Mouse (Mus musculus) spleen, adult 2 months (tissue): ENCODE measurements around the gene Bcar3. TPM values are rescaled to one million over a fixed set of nuclear protein-coding genes. Genes with fewer than 3 reads are reported as not detected.
"Not testable (repeated sequence)": the region's sequence is repeated elsewhere in the genome, so short reads cannot be mapped to it uniquely, and the experiment has no call there.

ENCODE experiments used
- DNase-seq, 2 experiments: peaks; one replicate each; pipeline versions ENCODE4 v3.0.0 to v3.0.0-alpha.2; 2012 to 2021; ENCODE audit warnings: low spot score in 2 of 2, low read depth in 1 of 2
- H3K27ac ChIP-seq: fragments of 200-500 bp; 2 replicates; pipeline ENCODE4 v1.5.1; 2012; ENCODE audit warnings: low read length, inconsistent platforms; ENCODE audit not compliant: insufficient read depth
- H3K27me3 ChIP-seq: fragments of 200-500 bp; 2 replicates; pipeline ENCODE4 v1.6.1; 2012; ENCODE audit warnings: mild to moderate bottlenecking, moderate library complexity, low read length, inconsistent platforms; ENCODE audit not compliant: control insufficient read depth, insufficient read depth
- H3K36me3 ChIP-seq: fragments of 200-500 bp; 2 replicates; pipeline ENCODE4 v1.6.1; 2012; ENCODE audit warnings: mild to moderate bottlenecking, low read length, inconsistent platforms; ENCODE audit not compliant: control insufficient read depth, insufficient read depth
- H3K4me1 ChIP-seq: fragments of 200-500 bp; 2 replicates; pipeline ENCODE4 v1.6.1; 2011; ENCODE audit warnings: inconsistent platforms; ENCODE audit not compliant: control insufficient read depth, insufficient read depth, insufficient read length
- H3K4me3 ChIP-seq: fragments of 200-500 bp; 2 replicates; pipeline ENCODE4 v1.5.1; 2011; ENCODE audit warnings: mild to moderate bottlenecking, inconsistent platforms; ENCODE audit not compliant: insufficient read depth, insufficient read length; ENCODE audit errors: extremely low read depth
- CTCF ChIP-seq: fragments of 200-500 bp; IDR thresholded peaks from 2 replicates; pipeline ENCODE4 v1.5.1; 2011; ENCODE audit warnings: mild to moderate bottlenecking, inconsistent platforms; ENCODE audit not compliant: insufficient read depth, insufficient read length, insufficient replicate concordance; ENCODE audit errors: extremely low read depth
- POLR2A ChIP-seq: fragments of 200-500 bp; IDR thresholded peaks from 2 replicates; pipeline ENCODE4 v1.6.1; 2011; ENCODE audit warnings: low read depth, low read length, inconsistent platforms
- WGBS: fragments of 180-500 bp; shearing (Covaris S2); methylation state at CpG from one replicate; pipeline ENCODE4 v1.1.7; 2018; 5-methylcytosine and 5-hydroxymethylcytosine counted together
- polyA plus RNA-seq: library from polyadenylated mRNA; depleted of rRNA; stranded (reverse); fragments of >200 nt; gene quantifications from 2 replicates; pipeline ENCODE4 v1.2.3, GENCODE M21; 2012

Bcar3 gene
- polyA plus RNA-seq, 1 experiment, result 54.4 TPM

DNA sequence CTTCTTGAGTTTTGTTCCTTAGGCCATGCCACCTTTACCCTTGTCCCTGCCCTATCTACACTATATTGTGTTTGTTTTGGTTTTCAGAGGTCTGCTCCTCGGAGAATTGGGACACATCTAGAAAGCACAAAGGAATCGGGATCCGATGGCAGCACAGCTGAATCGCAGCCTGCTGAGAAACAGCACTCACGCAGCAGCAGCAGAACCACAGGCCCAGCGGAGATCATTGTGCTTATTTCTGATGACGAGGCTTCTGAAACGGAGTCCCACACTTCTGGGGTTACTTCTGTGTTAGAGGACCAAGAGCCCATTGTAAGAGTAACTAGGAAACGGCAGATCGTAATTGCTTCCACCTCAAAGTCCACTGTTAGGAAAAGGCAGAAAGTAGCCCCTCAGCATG lies 18.8 kb upstream of the Bcar3 start:
- H3K36me3 ChIP-seq, result peaks cover 21% of the 10 kb centered on the region
- no peak for TF ChIP-seq CTCF
- TF ChIP-seq POLR2A, result no peak
- H3K4me1 ChIP-seq, result 0 out of 2 replicates have a peak, but pooled peaks cover 7% of the 10 kb centered on the region
- H3K4me3 ChIP-seq, result no peak overlapping the region
- no peak for DNase-seq
- 88% methylated on average over 10 of the region's 10 CpGs for whole genome bisulfite sequencing
- H3K27ac ChIP-seq, result no peak overlapping the region
- H3K27me3 ChIP-seq, result no peaks in the 10 kb centered on the region

DNA sequence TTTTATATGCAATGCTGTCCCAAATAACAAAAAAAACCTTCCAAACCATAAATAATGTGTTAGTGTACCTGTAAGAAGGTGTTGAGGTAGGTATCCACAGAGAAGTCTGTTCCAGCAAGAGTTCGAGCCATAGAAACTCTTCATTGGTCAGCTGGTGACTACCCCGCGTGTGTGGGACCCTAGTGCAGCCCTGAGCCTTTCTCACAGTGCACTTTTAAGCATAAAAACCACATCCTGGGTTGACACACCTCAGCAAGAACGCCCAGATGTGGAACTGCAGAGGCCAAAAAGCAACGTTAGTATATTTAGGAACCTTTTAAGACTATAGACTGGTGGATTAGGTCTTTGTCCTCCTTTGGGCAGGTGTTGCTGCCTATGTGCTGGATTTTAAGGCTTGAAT lies 6.7 kb upstream of the Bcar3 start:
- 21% methylated on average over 5 of the region's 5 CpGs for WGBS
- Histone ChIP-seq H3K27me3 (no peaks in the 10 kb centered on the region), H3K4me1 (no peaks in the 10 kb centered on the region; the same call in 1 of the 2 replicates), H3K4me3 (no peak overlapping the region), H3K27ac (peak overlapping the region; percentile 18), H3K36me3 (peaks cover 23% of the 10 kb centered on the region)
- no peak for DNase-seq
- TF ChIP-seq CTCF (no peak), POLR2A (no peak)

DNA sequence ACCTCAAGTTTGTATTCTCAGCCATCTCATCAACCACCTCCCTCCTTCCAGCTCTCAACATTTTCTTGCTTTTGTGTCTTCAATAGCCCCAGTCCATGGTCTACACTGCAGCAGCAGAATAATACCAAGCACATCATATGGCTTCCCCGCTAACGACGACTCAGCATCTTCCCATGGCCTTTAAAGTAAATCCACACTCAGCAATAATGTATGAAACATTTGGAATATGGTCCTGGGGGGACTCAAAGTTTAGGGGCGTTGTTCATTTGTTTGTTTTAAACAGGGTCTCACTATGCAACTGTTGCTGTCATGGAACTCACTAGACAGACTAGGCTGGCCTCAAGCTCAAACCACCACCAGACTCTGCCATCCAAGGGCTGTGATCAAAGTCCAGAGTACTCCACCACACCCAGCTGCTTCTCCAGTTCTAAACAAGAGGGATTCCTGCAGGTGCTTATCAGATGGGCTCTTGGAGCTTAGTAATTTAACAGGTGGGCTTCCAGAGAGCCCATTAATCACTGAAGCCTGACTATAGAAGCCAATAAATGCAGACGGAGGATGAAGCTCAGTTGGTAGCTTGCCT lies 5.2 kb upstream of the Bcar3 start:
- Histone ChIP-seq H3K27me3 (no peaks in the 10 kb centered on the region), H3K36me3 (peaks cover 12% of the 10 kb centered on the region), H3K4me1 (peaks cover 3% of the 10 kb centered on the region), H3K27ac (no peak overlapping the region), H3K4me3 (no peak overlapping the region)
- TF ChIP-seq CTCF, result no peak
- TF ChIP-seq POLR2A, result no peak
- WGBS, result 93% methylated on average over 5 of the region's 5 CpGs
- no peak for DNase-seq

DNA sequence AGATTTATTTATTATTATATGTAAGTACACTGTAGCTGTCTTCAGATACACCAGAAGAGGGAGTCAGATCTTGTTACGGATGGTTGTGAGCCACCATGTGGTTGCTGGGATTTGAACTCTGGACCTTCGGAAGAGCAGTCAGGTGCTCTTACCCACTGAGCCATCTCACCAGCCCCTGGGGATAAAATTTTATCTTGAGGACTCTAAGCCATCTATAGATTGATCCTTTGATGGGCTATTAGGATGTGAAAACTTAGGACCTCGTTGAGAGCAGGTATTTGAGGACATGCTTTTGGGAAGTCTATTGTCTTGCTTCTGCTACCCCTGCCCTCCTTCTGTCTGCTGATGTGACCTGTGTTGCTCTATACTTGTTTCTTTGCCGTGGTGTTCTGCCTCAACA lies 4.6 kb upstream of the Bcar3 start:
- H3K27me3 ChIP-seq, DNase-seq, H3K4me1 ChIP-seq, H3K27ac ChIP-seq, H3K36me3 ChIP-seq, H3K4me3 ChIP-seq: not testable (repeated sequence)
- WGBS, result 81% methylated on average over 4 of the region's 4 CpGs

DNA sequence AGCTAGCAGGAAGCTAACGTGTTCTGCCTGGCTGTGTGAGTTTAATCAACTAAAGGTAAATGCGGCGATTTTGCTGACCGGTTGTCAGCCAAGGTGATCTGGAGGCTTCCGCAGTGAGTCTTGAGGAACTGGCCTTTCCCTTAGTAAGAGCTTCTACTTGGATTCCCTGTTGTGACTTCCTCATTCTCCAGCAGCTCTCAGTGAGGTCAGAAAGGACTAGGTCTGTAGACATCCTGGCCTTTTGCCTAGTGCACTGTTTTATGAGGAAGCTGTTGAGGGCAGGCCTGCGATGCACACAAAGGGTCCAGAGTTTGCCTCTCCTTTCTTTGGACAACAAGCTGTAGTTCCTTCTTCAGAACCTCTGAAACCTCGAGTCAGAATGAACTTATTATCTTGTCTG lies 3.2 kb upstream of the Bcar3 start:
- no peak overlapping the region for H3K27ac ChIP-seq

DNA sequence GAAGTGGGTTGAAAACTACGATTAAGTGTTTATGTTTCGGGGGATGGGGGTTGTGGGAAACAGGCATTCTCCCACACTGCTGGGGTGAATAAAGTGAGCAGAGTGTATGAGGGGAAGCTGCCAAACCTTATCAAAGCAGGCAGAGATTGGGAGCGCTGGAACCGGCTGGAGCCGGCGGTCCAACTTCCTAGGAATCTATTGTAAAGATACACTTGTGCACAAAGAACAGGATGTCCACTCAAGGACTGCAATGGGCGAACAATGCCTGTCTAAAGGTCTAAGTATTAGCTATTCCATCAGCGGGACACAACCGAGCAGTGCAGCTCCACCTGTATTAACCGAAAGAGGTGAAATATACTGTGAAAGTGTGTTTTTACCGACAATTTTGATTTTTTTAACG lies 2.1 kb upstream of the Bcar3 start:
- H3K4me3 ChIP-seq, result no peak overlapping the region
- H3K36me3 ChIP-seq, result no peaks in the 10 kb centered on the region
- TF ChIP-seq CTCF, result no peak
- TF ChIP-seq POLR2A, result no peak
- peaks cover 3% of the 10 kb centered on the region for H3K4me1 ChIP-seq
- 85% methylated on average over 12 of the region's 12 CpGs for WGBS
- DNase-seq, result no peak
- H3K27ac ChIP-seq, result no peak overlapping the region
- no peaks in the 10 kb centered on the region for H3K27me3 ChIP-seq

More for the DNA sequence above, 3.2 kb upstream of the Bcar3 start:
- Histone ChIP-seq H3K4me1 (peaks cover 3% of the 10 kb centered on the region), H3K36me3 (0 out of 2 replicates have a peak, but pooled peaks cover 1% of the 10 kb centered on the region), H3K4me3 (no peak overlapping the region), H3K27me3 (no peaks in the 10 kb centered on the region)
- no peak for DNase-seq
- 27% methylated on average over 7 of the region's 7 CpGs for WGBS
- TF ChIP-seq CTCF (no peak), POLR2A (no peak)

DNA sequence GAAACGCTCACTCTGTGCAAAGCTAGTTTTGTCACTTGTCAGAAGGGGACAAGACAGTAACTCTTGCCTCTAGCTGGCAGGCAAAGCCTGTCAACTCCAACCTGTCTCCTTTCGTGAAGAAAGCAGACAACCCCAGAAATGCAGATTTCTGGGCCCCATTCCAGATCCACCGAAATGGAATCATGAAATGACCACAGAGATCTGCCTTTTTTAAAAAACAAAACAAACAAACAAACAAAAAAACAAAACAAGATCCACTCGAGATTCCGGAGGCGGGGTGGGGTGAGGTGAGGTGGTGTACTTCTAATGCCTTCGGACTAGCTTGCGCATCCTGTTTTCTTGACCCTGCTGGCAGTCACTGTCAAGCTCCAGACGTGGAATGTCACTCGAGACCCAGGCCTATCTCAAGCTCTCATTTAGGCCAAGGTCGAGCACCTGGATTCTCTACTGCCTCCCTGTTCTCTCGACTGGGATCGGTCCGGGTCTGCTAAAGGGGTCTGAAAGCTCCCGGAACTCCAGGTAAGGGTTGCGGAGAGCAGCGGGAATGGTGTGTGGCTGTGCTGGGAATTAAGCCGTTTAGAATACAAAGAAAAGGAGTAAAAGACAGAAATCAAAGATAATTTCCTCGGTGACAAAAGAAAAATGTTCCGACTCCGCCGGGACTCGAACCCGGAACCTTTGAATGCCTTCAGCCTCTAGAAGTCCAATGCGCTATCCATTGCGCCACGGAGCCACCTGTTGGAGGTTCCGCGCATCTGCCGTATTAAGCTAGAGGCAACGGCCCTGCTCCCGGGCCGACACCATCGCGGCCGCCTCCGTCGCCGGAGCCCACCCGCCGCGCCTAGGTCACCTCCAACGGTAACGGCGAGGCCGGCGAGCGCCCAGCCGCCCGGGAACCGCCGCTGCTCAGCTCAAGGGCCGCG lies 1.4 kb upstream of the Bcar3 start:
- 15% methylated on average over 53 of the region's 54 CpGs for WGBS
- Histone ChIP-seq H3K4me1 (peaks cover 3% of the 10 kb centered on the region), H3K27me3 (no peaks in the 10 kb centered on the region), H3K27ac (peak overlapping the region; percentile 86), H3K4me3 (peak overlapping the region; percentile 92), H3K36me3 (no peaks in the 10 kb centered on the region)
- no peak for TF ChIP-seq CTCF
- no peak for TF ChIP-seq POLR2A
- peak; percentile 82 to 90 for DNase-seq
